Mouse (Mus musculus) brown adipose tissue, adult 24 weeks (tissue): ENCODE measurements around the gene Oprd1. TPM values are rescaled to one million over a fixed set of nuclear protein-coding genes. Genes with fewer than 3 reads are reported as not detected.

Experiments used
- H3K27ac ChIP-seq: fragments of 200-500 bp; replicated peaks from 2 replicates; pipeline ENCODE4 v1.5.1; 2012; ENCODE audit warnings: low read depth, mild to moderate bottlenecking, low read length
- H3K4me1 ChIP-seq: fragments of 200-500 bp; 2 replicates; pipeline ENCODE4 v1.6.1; 2012; ENCODE audit warnings: low read length, mixed read lengths; ENCODE audit not compliant: control insufficient read depth, insufficient read depth, insufficient read length
- H3K4me3 ChIP-seq: fragments of 200-500 bp; 2 replicates; pipeline ENCODE4 v1.5.1; 2012; ENCODE audit warnings: low read depth, mild to moderate bottlenecking, low read length, moderate library complexity; ENCODE audit not compliant: insufficient read depth
- polyA plus RNA-seq: library from polyadenylated mRNA; stranded (reverse); fragments of >200 nt; gene quantifications from 2 replicates; pipeline ENCODE4 v1.2.4, GENCODE M21; 2012; ENCODE audit not compliant: missing spikeins, insufficient read depth, insufficient read length

The Oprd1 gene
- 0.38 TPM in 1 of 2 replicates, not detected in the other for polyA plus RNA-seq

- H3K4me1 ChIP-seq: no peaks in the 10 kb centered on the region
- no peak within 1 kb of the TSS for H3K27ac ChIP-seq
- no peak within 1 kb of the TSS for H3K4me3 ChIP-seq
Observed at GRCm38 (mm10) chr4:132144080-132144841, at the start of gene Oprd1. TSS of gene Oprd1 (minus strand) at chr4:132144486.

DNA sequence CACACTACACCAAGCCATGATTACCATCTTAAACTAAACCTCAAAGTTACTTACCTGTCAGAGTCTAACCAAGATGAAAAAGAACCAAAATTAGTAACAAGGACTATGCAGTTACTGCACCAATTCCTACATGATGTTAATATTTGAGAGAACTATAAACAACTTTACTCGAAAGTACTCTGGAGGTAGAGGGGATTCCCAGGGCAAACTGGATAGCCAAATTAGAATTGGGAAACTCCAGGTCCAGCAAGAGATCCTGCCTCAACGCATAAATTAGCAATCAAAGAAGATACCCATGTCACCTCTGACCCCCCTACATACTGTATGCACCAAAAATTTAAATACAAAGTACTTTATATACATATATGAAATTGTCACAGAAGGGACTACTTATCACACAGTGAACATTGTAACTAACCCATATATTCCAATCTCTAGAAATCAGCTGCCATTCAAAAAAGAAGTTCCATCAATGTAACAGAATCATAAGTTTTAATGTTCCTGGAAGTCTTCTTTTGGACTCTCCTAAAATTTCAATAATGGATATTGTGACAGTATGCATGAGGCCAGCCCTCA, 43.6 kb upstream of the Oprd1 start:
- H3K4me1 ChIP-seq: no peaks in the 10 kb centered on the region
- no peak overlapping the region for H3K4me3 ChIP-seq
- H3K27ac ChIP-seq: no peak overlapping the region

DNA sequence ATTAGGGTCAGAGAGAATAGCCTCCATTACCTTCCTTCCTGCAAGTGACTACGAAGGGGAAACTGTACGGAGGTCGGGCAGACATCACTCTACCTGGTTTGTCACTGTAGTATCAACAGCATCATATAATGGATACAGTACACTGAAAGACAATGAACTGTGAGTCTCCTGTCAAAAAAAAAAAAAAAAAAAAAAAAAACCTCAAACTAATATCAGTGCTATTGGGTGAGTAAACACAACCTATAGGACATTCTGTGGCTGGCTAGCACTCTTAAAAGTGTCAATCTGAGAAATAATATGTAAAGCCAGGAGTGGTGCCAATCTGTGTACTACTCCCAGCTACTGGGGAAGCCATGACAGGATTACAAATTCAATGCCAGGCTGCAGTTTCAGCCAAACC, 38.9 kb upstream of the Oprd1 start:
- Histone ChIP-seq H3K27ac (no peak overlapping the region), H3K4me1 (no peaks in the 10 kb centered on the region), H3K4me3 (no peak overlapping the region)

GRCm38 (mm10) chr4:132181721-132182658, 37.7 kb upstream of the Oprd1 start:
- no peaks in the 10 kb centered on the region for H3K4me1 ChIP-seq
- H3K4me3 ChIP-seq: no peak overlapping the region
- H3K27ac ChIP-seq: no peak overlapping the region

GRCm38 (mm10) chr4:132180710-132181109, 36.4 kb upstream of the Oprd1 start:
- Histone ChIP-seq H3K27ac (no peak overlapping the region), H3K4me1 (no peaks in the 10 kb centered on the region)

GRCm38 (mm10) chr4:132178630-132179059, 34.4 kb upstream of the Oprd1 start:
- Histone ChIP-seq H3K4me3 (no peak overlapping the region), H3K4me1 (no peaks in the 10 kb centered on the region), H3K27ac (no peak overlapping the region)

More at GRCm38 (mm10) chr4:132180710-132181109, 36.4 kb upstream of the Oprd1 start:
- H3K4me3 ChIP-seq: no peak overlapping the region

DNA sequence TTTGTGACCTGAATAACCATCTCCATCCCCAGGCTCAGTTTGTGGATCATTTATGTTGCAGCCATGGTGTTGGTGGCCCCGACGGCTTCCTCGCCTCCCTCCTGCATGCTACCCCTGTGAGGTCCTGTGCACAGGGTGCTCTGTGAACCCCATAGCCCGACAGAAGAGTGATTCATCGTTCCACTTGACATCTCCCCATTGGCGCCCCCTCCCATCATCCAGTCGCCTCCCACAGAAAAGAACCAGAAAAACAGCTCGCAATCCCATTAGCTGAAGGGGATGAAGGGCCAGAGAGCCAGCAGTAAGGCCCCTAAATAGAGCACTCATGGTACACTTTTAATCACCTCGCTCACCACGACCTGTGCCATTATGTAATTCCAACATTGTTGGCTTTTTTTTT, 32.2 kb upstream of the Oprd1 start:
- Histone ChIP-seq H3K4me1 (no peaks in the 10 kb centered on the region), H3K4me3 (no peak overlapping the region), H3K27ac (no peak overlapping the region)

DNA sequence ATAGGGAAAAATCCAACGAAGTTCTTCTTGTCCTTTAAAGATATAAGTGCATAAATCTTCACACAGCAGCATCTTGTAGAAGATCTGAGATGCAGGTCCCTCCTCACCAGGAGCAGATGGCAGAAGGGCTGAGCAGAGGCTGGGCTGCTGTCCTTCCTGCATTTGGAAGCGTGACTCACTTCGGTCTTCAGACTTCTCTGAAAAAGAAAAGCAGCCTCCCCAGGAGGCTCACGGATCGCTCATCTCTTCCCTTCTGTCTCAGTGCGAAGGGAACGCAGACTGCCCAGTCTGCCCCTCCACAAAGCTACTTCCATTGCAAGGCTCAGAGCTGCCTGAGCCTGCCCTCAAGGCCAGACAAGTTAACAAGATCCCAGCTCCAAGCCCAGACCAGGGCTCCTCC, 26.6 kb upstream of the Oprd1 start:
- Histone ChIP-seq H3K4me1 (no peaks in the 10 kb centered on the region), H3K27ac (no peak overlapping the region), H3K4me3 (no peak overlapping the region)

DNA sequence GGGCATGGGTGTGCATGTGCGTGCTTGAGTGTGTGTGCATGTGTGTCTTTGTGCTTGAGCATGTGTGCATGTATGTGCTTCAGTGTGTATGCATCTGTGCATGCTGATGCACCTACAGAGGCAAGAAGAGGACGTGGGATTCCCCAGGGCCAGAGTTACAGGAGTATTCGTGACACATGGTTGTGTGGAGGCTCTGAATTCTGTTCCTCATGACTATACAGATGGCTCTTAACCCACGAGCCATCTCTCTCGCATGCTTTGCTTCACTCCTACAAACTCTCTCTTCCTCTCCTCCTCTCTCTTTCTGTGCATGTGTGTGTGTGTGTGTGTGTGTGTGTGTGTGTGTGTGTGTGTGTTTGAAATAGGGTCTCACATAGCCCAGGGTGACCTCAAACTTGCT, 25.5 kb upstream of the Oprd1 start:
- Histone ChIP-seq H3K27ac (no peak overlapping the region), H3K4me3 (no peak overlapping the region), H3K4me1 (no peaks in the 10 kb centered on the region)

DNA sequence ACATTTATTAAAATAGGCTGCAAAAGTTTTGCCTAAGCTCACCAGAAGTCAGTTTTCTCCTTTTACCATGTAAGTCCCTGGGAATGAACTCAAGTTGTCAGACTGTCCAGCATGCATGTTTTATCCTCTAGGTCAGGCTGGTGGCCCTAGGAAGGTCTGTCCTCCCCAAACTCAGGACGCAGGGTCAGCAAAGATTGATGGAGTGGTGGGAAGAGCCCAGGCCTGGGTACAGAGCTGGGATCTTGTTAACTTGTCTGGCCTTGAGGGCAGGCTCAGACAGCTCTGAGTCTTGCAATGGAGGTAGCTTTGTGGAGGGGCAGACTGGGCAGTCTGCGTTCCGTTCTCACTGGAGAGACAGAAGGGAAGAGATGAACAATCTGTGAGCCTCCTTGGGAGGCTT, 25.0 kb upstream of the Oprd1 start:
- no peak overlapping the region for H3K4me3 ChIP-seq
- no peak overlapping the region for H3K27ac ChIP-seq
- H3K4me1 ChIP-seq: no peaks in the 10 kb centered on the region

- no peak overlapping the region for H3K27ac ChIP-seq
- H3K4me3 ChIP-seq: no peak overlapping the region
- H3K4me1 ChIP-seq: no peaks in the 10 kb centered on the region
Observed at GRCm38 (mm10) chr4:132167436-132167835, 23.1 kb upstream of the Oprd1 start.

DNA sequence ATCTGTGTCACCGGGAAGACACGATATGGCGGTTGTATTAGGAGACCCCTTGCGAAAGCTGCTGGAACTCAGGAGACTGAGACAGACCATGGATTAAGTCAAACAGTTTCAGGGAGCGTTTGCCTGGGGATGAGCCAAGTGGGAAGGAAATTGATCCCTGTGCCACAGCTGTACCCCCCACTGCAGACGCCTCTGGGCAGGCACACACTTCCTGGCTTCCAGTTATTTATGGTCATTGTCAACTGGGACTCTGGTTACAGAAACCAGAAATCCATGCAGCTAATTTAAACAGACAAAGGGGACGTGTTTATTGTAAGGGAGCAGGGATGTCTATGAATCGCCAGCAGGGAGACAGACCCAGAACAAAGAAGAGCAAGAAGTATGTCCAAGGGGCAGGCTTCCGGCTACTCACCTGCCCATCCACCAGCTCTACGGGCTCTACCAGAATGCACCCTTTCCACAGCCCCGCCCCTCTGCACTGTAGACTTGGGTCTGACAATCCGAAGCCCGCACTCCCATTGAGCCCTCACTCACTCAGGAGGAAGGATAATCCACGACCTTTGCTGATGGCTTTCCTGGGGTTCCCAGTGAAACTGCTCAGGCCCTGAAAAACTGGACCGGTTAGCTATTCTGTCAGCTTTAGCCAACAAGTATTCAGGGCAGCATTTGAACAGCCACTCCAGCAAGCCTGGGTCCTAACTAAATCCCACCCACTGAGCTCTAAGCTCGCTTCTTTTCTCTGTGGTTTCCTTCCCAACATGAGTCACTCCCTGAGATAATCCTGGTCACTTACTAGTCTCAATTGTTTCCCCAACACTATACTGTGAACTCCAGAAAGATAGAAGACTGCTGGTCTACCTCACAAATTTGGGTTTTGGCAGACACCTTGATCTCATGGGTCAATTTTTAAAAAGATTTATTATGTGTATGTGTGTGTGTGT, 22.3 kb upstream of the Oprd1 start:
- H3K4me3 ChIP-seq: no peak overlapping the region
- no peaks in the 10 kb centered on the region for H3K4me1 ChIP-seq
- H3K27ac ChIP-seq: no peak overlapping the region

GRCm38 (mm10) chr4:132165691-132166090, 21.4 kb upstream of the Oprd1 start:
- no peak overlapping the region for H3K27ac ChIP-seq
- H3K4me1 ChIP-seq: no peaks in the 10 kb centered on the region
- H3K4me3 ChIP-seq: no peak overlapping the region

GRCm38 (mm10) chr4:132156941-132157622, 12.8 kb upstream of the Oprd1 start:
- Histone ChIP-seq H3K4me3 (no peak overlapping the region), H3K27ac (0 out of 2 replicates have a peak overlapping the region, but pooled peaks have one; percentile 18), H3K4me1 (peaks cover 5% of the 10 kb centered on the region)
